Mouse (Mus musculus): Measurements from ENCODE around the gene Nanp.

Gene Nanp

GRCm38 (mm10) chr2:150995324-150995723, 43.9 kb downstream of the Nanp start:
- DNase-seq, result no peak

- peak; percentile 2 for DNase-seq
Measured at GRCm38 (mm10) chr2:150991050-150991449, 48.1 kb downstream of the Nanp start.

GRCm38 (mm10) chr2:150990506-150990905, 48.7 kb downstream of the Nanp start:
- no peak for DNase-seq

GRCm38 (mm10) chr2:150985359-150985758, 53.8 kb downstream of the Nanp start:
- no peak for DNase-seq

GRCm38 (mm10) chr2:150982051-150982450, 57.1 kb downstream of the Nanp start:
- no peak for DNase-seq

- DNase-seq, result no peak
Measured at GRCm38 (mm10) chr2:150981524-150981923, 57.7 kb downstream of the Nanp start.

GRCm38 (mm10) chr2:150979861-150980620, 59.2 kb downstream of the Nanp start:
- DNase-seq, result no peak

All from right cerebral cortex, postnatal 25 days (tissue).